Mouse (Mus musculus) liver, adult 2 months (tissue): ENCODE results near the gene Dok5. TPM values are rescaled to one million over a fixed set of nuclear protein-coding genes. Genes with fewer than 3 reads are reported as not detected.

Experiments
- DNase-seq: peaks from one replicate; pipeline ENCODE4 v3.0.0-alpha.2; 2011; ENCODE audit warnings: low read depth, low spot score; ENCODE audit errors: extremely low read depth
- H3K27ac ChIP-seq: fragments of 200-500 bp; replicated peaks from 2 replicates; pipeline ENCODE4 v1.5.1; 2012; ENCODE audit warnings: low read depth, mild to moderate bottlenecking, control low read depth, inconsistent platforms, low read length; ENCODE audit not compliant: insufficient read depth
- H3K27me3 ChIP-seq: fragments of 200-500 bp; 2 replicates; pipeline ENCODE4 v1.6.1; 2012; ENCODE audit warnings: mild to moderate bottlenecking, moderate library complexity, low read length, inconsistent platforms; ENCODE audit not compliant: control insufficient read depth, insufficient read depth
- H3K36me3 ChIP-seq: fragments of 200-500 bp; 2 replicates; pipeline ENCODE4 v1.6.1; 2012; ENCODE audit warnings: low read length, inconsistent platforms; ENCODE audit not compliant: control insufficient read depth, insufficient read depth
- H3K4me1 ChIP-seq: fragments of 200-500 bp; 2 replicates; pipeline ENCODE4 v1.6.1; 2011; ENCODE audit warnings: low read length; ENCODE audit not compliant: control insufficient read depth, insufficient read depth
- H3K4me3 ChIP-seq: fragments of 200-500 bp; 2 replicates; pipeline ENCODE4 v1.5.1; 2011; ENCODE audit warnings: low read depth, mild to moderate bottlenecking, control low read depth, low read length, moderate library complexity; ENCODE audit not compliant: insufficient read depth
- H3K79me2 ChIP-seq: fragments of 200-500 bp; 2 replicates; pipeline ENCODE4 v1.6.1; 2012; ENCODE audit warnings: inconsistent platforms, mild to moderate bottlenecking, low read length, moderate library complexity; ENCODE audit not compliant: control insufficient read depth, insufficient read depth
- H3K9ac ChIP-seq: fragments of 200-500 bp; 2 replicates; pipeline ENCODE4 v1.6.1; 2012; ENCODE audit warnings: low read depth, mild to moderate bottlenecking, control low read depth, inconsistent platforms, low read length
- CTCF ChIP-seq: fragments of 200-500 bp; IDR thresholded peaks from 2 replicates; pipeline ENCODE4 v1.5.1; 2011; ENCODE audit warnings: low read depth, low read length, control low read depth
- POLR2A ChIP-seq: fragments of 200-500 bp; IDR thresholded peaks from 2 replicates; pipeline ENCODE4 v1.6.1; 2011; ENCODE audit warnings: low read length, control low read depth; ENCODE audit not compliant: insufficient read depth; ENCODE audit errors: extremely low read depth
- WGBS: fragments of 180-500 bp; shearing (Covaris S2); methylation state at CpG from one replicate; pipeline ENCODE4 v1.1.7; 2018; 5-methylcytosine and 5-hydroxymethylcytosine counted together
- polyA plus RNA-seq: library from polyadenylated mRNA; depleted of rRNA; stranded (reverse); fragments of >200 nt; gene quantifications from 2 replicates; pipeline ENCODE4 v1.2.3, GENCODE M21; 2012
- total RNA-seq: library from RNA; depleted of rRNA; stranded (reverse); fragments of >200 nt; gene quantifications from 2 replicates; pipeline ENCODE4 v1.2.3, GENCODE M21; 2014

Dok5 gene
- total and polyA plus RNA-seq, 2 experiments = not detected

- H3K4me1 ChIP-seq = no peaks in the 10 kb centered on the region
- no peak overlapping the region for H3K9ac ChIP-seq
- no peak overlapping the region for H3K4me3 ChIP-seq
- H3K36me3 ChIP-seq = no peaks in the 10 kb centered on the region
- H3K27ac ChIP-seq = no peak overlapping the region
- 38% methylated on average over 4 of the region's 4 CpGs for WGBS
- no peaks in the 10 kb centered on the region for H3K27me3 ChIP-seq
- no peak for TF ChIP-seq POLR2A
- DNase-seq = no peak
- H3K79me2 ChIP-seq = no peaks in the 10 kb centered on the region
These were observed 152.7 kb downstream of the Dok5 start for GRCm38 (mm10) chr2:170884209-170884801.

- Histone ChIP-seq H3K27ac (no peak overlapping the region), H3K4me3 (no peak overlapping the region), H3K36me3 (no peaks in the 10 kb centered on the region), H3K79me2 (no peaks in the 10 kb centered on the region), H3K4me1 (no peaks in the 10 kb centered on the region), H3K9ac (no peak overlapping the region), H3K27me3 (no peaks in the 10 kb centered on the region)
- TF ChIP-seq CTCF (no peak), POLR2A (no peak)
- WGBS = 50% methylated on average over 9 of the region's 9 CpGs
- DNase-seq = no peak
These were observed 156.4 kb downstream of the Dok5 start for GRCm38 (mm10) chr2:170887984-170888383.

GRCm38 (mm10) chr2:170895096-170895495, 163.5 kb downstream of the Dok5 start:
- TF ChIP-seq CTCF (no peak), POLR2A (no peak)
- no peak for DNase-seq
- Histone ChIP-seq H3K27ac (no peak overlapping the region), H3K4me1 (no peaks in the 10 kb centered on the region), H3K27me3 (no peaks in the 10 kb centered on the region), H3K4me3 (no peak overlapping the region), H3K36me3 (no peaks in the 10 kb centered on the region), H3K79me2 (no peaks in the 10 kb centered on the region), H3K9ac (no peak overlapping the region)
- 64% methylated on average over 8 of the region's 8 CpGs for WGBS

GRCm38 (mm10) chr2:170902204-170903028, 170.8 kb downstream of the Dok5 start:
- Histone ChIP-seq H3K36me3 (no peaks in the 10 kb centered on the region), H3K4me1 (no peaks in the 10 kb centered on the region), H3K9ac (no peak overlapping the region), H3K27ac (no peak overlapping the region), H3K27me3 (no peaks in the 10 kb centered on the region), H3K79me2 (no peaks in the 10 kb centered on the region), H3K4me3 (no peak overlapping the region)
- whole genome bisulfite sequencing = 83% methylated on average over 13 of the region's 13 CpGs
- TF ChIP-seq POLR2A (no peak), CTCF (no peak)
- DNase-seq = no peak

- Histone ChIP-seq H3K4me3 (no peak overlapping the region), H3K36me3 (no peaks in the 10 kb centered on the region), H3K27me3 (no peaks in the 10 kb centered on the region), H3K9ac (no peak overlapping the region), H3K79me2 (no peaks in the 10 kb centered on the region), H3K27ac (no peak overlapping the region), H3K4me1 (no peaks in the 10 kb centered on the region)
- WGBS = 92% methylated on average over 7 of the region's 7 CpGs
- no peak for DNase-seq
- TF ChIP-seq CTCF (no peak), POLR2A (no peak)
These were observed 171.4 kb downstream of the Dok5 start for GRCm38 (mm10) chr2:170903029-170903306.

- H3K4me1 ChIP-seq = no peaks in the 10 kb centered on the region
- 92% methylated on average over 9 of the region's 9 CpGs for WGBS
These were observed 171.8 kb downstream of the Dok5 start for GRCm38 (mm10) chr2:170903367-170903766.

More at GRCm38 (mm10) chr2:170903367-170903766, 171.8 kb downstream of the Dok5 start:
- TF ChIP-seq CTCF (no peak), POLR2A (no peak)
- H3K36me3 ChIP-seq = no peaks in the 10 kb centered on the region
- no peaks in the 10 kb centered on the region for H3K27me3 ChIP-seq
- no peak overlapping the region for H3K9ac ChIP-seq
- no peak overlapping the region for H3K4me3 ChIP-seq
- no peaks in the 10 kb centered on the region for H3K79me2 ChIP-seq
- no peak for DNase-seq
- H3K27ac ChIP-seq = no peak overlapping the region
